Mouse (Mus musculus): Measurements from ENCODE around the gene Tfam.

Tfam gene

DNA sequence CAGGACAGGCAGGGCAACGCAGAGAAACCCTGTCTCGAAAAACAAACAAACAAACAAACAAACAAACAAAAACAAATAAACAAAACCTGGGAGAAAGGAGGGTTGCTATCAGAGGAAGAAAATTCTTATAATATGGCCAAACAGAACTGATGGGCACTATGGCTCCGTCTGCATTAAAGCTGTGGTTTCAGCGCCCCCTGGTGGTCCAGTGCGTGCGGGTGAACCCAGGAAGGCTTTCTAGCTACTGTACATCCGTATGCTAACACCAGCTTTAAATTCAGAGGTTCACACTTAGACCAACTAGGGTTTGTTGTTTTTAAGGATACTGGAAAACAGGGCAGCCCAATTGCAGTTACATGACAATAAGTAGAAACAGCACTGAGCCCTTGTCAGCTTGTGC is 12.2 kb downstream of the Tfam start:
- peak; percentile 15 for DNase-seq (ENCODE audit: extremely low read depth, insufficient read length, low spot score)

DNA sequence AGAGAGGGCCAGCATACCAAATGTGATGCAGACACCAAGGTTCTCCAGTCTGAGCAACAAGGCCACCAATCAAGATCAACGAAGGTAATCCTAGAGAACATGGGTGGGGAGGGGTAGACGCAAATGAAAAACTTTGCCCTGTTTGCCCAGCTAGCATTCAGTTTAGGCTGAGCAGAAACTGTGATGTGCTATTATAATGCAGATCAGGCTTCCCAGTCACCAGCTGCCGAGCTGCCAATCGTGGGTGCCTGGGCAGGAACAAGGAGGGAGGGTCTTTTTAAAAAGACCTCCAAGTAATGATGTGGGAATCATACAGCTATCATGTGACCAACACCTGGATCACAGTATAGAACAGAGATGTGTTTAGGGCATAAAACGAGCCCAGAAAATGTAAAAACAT is 15.0 kb downstream of the Tfam start:
- no peak for DNase-seq (ENCODE audit: extremely low read depth, insufficient read length, low spot score)

DNA sequence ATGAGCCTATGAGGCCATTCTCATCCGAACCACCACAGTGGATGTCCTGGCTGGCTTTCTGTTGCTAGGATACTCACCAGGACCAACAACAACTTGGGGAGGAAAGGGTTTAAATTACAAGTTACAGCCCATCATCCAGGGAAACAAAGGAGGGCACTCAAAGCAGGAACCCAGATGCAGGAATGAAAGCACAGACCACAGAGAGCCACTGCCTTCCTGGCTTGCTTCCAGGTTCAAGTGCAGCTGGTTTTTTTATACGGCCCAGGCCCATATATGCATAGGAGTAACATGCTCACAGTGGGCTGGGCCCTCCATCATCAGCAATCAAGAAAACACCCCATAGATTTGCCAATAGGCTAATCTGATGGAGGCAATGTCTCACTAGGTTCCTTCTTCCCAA is 15.4 kb downstream of the Tfam start:
- no peak for DNase-seq (ENCODE audit: extremely low read depth, insufficient read length, low spot score)

DNA sequence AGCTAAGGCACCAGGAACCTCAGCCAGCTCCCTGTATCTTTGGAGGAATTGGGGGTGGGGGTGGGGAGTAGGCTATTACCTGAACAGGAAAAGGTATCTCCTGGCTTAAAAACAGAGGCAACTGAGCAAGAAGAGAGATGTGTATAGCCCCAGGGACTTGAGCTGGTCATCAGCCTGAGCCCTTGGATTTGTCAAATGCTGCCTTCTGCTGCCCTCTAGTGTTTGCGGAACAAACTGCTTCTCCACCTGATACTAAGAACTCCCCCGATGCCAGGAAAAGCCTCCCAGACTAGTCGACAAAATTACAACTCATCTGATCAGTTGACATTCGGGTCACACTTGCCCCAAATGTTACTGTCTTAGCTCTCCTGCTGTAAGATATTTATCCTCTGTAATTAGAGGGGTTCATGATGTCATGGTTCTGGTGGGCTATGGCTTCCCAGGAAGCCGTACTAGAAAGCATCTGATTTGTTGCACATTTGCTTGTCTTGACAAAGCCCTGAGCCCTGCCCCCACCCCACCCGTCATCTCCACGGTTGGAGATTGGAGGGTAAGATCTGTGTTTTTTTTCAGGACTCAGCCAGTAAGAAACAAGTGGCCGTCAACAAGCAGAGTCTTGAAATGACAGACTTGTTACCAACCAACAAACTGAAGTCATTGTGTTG is 19.7 kb downstream of the Tfam start:
- DNase-seq (ENCODE audit: extremely low read depth, insufficient read length, low spot score), result peak; percentile 28

DNA sequence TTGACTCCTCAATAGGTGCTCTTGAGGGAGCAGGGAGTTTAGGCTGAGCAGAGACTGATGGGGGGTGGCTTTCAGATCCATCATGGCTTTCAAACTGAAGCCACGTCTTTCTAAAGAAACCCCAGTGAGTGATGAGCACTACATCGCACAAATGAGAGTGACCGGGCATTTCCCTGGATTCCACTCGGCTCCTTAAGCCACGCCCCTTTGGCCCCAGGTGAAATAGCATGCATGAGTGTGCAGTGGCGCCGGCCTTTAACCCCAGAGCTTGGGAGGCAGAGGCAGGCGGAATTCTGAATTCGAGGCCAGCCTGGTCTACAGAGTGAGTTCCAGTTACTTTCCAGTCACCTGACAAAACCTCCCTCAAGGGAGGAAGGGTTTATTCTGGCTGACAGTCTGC is 22.1 kb downstream of the Tfam start:
- no peak for DNase-seq (ENCODE audit: extremely low read depth, insufficient read length, low spot score)

DNA sequence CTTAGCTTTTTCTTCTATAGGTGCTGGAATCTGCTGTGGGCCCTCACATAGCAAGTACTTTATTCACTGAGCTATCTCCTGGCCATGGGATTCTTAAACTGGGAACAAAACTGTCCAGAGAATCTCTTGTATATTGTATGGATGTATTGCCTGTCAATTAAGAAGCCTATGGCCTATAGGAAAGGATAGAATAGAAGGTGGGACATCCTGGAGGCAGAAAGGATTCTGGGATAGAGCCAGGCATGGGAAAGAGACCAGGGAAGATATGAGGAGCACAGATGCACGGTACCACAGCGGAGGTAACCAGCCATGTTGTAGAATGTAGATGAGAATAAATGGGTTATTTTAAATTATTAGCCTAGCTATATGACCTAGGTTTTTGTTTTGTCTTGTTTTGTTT is 36.6 kb downstream of the Tfam start:
- DNase-seq (ENCODE audit: extremely low read depth, insufficient read length, low spot score), result peak; percentile 54

DNA sequence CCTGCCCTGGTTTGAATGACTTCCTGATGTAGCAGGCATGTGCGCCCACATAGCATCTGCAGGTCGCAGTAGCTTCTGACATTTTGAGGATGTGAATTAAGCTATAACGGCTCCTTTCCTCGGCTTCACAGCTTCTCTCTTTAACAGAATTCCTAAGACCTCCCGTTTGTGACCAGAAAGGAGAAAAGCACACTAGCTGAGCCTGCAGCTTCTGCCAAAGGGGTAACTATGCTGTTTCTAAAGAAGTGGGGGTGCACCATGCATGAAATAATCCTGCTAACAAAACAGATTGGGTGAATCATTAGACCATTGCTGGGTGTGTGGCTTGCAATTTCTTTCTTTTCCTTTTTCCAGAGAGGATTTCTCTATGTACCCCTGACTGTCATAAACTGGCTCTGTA is 37.1 kb downstream of the Tfam start:
- DNase-seq (ENCODE audit: extremely low read depth, insufficient read length, low spot score), result no peak

DNA sequence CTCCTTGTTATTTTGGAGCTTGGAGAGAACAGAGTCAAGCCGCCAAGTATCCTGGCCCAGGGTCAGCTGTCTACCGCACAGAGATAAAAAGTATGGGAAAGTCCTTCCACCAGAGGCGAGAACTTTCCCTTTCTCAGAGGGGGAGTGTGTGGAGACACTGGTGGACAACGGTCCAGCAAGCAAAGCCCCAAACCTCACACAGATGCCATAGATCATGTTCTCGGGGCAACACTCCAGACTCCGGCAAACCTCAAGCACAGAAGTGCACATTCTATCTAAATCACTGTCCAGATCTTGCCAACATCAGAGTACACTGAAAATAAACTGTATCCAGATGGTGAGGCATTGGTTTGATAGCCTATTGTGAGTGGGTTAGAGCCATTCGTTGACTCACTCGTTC is 39.4 kb downstream of the Tfam start:
- no peak for DNase-seq (ENCODE audit: extremely low read depth, insufficient read length, low spot score)

DNA sequence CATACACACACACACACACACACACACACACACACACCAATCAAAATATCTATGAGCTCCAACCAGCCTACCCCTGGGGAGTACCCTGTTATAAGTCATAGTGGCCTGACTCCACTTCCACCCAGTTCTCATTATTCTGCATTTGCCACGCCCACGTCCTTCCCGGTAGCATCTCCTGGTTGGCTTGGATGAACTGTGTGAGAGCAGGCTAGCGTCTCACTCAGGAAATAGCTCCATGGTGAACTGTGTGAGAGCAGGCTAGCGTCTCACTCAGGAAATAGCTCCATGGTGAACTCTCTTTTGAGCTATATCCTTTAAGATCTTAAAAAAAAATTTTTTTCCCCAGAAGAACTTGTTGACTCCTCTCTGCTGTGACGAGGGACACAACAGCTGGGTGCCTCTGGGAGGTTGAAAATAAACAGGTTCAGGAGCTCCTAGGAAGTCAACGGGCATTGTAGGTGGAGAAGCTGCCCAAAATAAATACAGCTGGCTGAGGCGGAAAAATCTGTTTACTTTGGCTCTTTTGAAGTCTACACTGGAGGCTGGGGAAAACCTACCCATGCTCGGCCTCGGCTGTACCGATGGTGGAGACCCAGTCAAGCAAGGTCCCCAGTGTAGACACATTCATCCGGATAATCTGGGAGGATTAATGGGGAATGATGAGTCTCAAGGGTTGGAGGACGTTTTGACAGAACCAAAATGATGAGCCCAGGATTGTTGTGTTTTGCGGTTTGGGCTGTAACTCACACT is 40.9 kb downstream of the Tfam start:
- no peak for DNase-seq (ENCODE audit: extremely low read depth, insufficient read length, low spot score)

DNA sequence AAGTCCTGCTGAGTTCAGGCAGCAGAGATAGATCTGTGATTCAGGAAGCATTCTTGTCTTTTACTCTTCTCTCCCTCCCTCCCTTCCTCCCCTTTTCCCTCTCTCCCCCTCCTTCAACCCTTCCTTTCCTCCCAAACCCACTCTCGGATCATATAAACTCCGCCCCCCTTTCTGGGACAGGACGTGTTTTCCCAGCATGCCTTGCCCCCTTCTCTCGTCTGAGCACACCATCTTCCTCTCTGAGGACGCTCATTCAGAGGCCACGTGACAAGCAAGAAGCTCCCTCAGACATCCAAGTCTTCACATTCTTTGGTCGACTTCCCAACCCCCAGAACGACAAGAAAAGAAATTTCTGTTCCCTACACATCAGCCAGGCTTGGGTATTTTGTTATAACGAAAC is 42.6 kb downstream of the Tfam start:
- no peak for DNase-seq (ENCODE audit: extremely low read depth, insufficient read length, low spot score)

DNA sequence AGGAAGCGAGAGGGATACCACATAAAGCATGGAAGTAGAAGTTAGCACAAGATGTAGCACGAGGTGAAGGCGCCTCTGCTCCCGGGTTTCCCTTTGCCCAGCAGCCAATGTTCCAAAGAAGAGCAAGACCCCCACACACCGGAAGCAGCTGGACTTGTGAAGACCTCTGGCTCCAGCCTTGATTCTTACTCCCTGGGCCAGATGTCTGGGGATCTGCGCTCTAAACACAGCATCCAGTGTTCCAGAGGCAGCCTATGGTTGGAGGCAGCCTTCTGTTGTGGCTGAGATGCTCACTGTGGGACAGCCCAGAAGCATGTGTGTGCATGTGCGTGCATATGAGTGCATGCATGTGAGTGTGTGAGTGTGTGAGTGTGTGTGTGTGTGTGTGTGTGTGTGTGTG is 43.4 kb downstream of the Tfam start:
- no peak for DNase-seq (ENCODE audit: extremely low read depth, insufficient read length, low spot score)

DNA sequence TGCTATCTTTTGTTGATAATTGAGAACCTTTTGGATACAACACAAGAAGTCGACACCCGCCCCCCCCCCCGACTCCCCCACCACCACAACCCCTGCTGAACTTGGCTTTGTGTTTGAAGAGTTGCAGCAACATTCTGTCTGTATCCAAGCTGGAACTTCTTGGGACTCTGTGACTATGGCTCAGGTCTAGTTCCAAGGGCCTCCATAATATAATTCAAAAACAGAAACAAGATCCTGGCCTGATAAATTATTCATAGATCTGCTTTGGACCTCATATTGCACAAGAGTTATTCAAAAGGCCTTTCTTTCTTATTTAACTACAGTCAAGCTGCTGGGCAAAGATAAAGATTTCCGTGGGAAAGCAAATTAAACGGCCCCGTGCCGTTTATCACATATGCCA is 44.8 kb downstream of the Tfam start:
- no peak for DNase-seq (ENCODE audit: extremely low read depth, insufficient read length, low spot score)

DNA sequence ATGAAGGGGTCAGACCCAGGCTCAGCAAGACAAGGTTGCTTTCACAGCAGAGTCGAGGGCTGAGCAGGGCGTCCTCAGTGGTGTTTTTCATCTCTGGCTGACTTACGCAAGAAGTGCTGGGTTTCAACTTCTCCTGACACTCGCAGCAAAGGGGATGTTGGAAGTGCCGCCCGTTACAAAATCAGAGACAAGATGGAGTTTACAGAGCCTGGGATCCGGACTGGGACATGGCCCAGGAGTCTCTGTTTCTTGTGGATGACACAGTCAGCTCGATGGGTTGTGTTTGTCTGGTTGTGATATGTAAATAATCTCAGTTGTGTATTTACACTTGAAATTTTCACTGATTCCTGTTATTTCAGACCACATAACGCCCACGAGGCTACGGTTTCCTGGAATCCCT is 45.2 kb downstream of the Tfam start:
- no peak for DNase-seq (ENCODE audit: extremely low read depth, insufficient read length, low spot score)

DNA sequence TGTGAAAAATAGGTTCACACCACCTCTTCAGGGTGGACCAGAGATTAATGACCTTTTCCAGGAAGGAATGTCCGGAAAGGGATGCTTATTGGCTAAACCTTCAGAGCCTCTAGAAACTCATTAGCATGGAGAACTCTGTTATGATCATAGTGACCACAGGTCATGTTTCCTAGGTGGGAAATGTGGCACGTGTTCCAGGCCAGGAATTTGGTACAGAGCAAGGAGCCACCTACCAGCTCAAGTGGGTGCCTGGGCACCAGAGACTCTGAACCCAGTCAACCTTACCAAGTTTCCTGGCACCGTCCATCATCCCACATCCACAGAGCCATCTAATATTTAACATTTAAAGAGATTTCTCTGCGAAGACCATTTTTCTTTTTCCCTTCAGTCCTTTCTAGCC is 49.4 kb downstream of the Tfam start:
- no peak for DNase-seq (ENCODE audit: extremely low read depth, insufficient read length, low spot score)

DNA sequence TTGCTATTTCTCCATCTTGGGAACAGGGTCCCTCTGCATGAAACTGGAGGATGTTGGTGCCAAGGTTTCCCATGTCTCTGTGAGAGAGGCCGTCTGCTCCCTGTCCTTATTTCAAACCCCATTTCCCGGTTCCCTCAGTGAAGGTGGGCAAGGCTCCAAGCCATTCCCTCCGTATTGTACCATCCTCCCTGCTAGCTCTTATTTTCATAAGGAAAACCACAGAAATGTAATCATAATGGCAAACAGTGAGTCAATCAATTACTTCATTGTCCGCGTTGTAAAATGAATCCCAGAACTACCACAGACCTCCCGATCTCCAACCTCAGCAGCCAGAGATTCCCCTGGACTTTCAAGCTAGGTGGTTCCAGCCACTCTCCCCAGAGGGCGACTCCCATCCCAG is 53.0 kb downstream of the Tfam start:
- peak; percentile 38 for DNase-seq (ENCODE audit: extremely low read depth, insufficient read length, low spot score)

DNA sequence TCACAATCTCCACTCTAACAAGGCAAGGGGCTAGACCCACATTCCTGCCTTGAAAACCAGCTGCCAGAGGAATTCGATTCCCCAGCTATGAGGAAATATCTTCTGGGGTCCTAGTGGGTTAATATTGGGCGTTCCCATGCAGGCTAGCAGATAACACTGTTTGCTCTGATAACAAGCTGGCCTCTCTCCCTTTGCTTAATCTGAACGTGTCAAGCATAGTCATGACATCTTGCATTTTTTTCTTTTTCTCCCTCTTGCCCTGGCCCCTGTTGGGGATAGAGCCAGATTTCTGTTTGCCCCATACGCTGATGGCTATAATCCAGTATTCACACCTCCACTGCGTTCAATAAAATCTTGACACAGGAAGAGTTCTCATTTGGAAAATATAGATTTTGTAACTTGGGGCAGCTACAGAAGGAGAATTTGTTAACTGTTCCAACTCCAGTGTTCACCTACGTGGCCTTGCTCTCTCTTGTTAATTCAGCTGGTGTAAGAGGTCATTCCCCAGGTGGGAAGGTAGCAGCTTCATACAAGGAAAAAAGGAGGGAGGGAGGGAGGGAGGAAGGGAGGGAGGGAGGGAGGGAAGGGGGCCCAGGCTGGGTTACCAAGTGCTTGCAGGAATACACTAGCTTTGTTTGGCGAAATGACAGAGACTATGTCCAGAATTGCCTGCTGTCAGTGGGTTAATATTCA is 54.6 kb downstream of the Tfam start:
- DNase-seq (ENCODE audit: extremely low read depth, insufficient read length, low spot score), result no peak

DNA sequence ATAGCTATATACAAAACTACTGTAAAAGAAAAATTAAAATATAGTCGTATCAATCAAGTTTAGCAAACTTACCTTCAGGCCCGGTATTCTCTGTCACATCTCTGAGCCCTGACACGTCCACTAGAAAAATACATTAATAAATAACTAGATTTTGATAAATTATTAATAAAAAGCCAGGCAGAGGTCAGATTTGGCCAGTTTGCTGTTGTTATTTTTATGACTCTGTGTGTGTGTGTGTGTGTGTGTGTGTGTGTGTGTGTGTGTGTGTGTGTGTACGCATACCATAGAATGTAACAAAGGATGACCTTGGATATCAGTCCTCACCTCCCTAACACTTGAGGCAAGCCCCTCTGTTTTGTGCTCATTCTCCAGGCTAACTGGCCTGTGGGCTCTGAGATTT is 56.1 kb downstream of the Tfam start:
- DNase-seq (ENCODE audit: extremely low read depth, insufficient read length, low spot score), result no peak

DNA sequence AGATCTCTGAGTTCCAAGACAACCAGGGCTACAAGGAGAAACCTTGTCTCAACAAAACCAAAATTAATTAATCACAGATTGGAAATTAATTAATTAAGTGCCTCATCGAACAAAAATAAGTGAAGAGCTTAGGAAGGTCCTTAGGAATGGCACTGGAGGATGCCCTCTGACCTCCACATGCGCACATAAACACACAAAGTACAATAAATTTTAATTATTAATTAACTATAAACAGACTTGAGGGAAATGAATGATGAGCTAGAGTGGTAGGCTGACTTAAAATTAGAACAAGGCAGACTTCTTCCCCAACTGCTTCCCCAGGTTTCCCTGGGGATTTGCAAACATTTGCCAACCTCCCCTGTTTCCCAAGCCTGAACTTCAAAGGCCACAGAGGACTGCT is 57.0 kb downstream of the Tfam start:
- no peak for DNase-seq (ENCODE audit: extremely low read depth, insufficient read length, low spot score)

DNA sequence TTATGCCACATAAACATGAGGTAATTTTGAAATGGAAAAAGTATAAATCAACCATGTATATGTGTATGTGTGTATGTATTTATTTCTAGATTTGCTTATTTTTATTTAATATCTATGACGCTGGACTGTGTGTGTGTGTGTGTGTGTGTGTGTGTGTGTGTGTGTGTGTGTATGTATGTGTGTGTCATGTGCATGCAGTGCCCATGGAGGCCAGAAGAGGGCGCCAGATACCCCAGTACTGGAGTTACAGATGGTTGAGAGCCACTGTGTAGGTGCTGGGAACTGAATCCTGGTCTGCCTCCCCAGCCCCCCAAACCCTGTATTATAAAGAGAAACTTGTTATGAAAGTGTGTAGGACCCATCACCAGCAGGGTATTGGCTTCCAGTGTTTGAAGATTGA is 58.0 kb downstream of the Tfam start:
- DNase-seq (ENCODE audit: extremely low read depth, insufficient read length, low spot score), result no peak

DNA sequence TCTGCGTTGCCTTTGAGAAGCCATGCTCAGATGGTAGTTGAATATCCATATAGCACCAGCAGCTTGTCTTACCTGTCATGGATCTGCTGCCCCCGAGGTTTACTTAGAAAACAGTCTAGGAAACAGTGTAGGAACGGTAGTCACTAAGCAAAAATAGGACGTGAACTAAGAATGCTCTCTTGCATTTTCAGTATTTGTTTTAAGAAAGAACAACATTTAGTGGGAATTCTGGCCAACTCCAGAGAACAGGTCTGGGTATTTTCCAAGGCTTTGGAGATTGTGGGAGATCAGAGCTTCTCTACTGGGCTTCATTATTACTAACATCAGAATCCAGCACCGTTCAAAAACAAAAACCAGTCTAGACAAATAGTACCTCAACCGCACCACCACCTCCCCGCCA is 60.9 kb downstream of the Tfam start:
- DNase-seq (ENCODE audit: extremely low read depth, insufficient read length, low spot score), result no peak

DNA sequence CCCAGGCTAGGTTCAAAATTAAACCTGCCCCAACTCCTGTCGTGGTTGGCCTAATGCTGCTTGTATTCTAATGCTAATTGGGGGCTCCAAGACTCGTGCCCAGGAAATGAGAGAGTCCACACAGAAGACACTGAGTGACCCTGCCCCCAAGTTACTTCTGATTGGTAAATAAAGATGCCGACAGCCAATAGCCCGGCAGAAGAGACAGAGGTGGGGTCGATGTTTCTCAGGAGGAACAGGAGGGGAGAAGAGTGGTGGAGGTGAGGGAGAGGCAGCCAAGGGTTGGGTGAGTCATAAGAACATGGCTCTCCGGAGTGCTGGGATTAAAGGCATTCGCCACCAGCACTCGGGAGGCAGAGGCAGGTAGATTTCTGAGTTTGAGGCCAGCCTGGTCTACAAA is 61.7 kb downstream of the Tfam start:
- no peak for DNase-seq (ENCODE audit: extremely low read depth, insufficient read length, low spot score)

All from 3134 (cell line).